Mouse (Mus musculus): ENCODE data around the gene Cd207. TPM values are rescaled to one million over a fixed set of nuclear protein-coding genes. Genes with fewer than 3 reads are reported as not detected.

Gene Cd207
- under 1 TPM; 0.37 to 0.76 TPM for total RNA-seq (2021)
- long read RNA-seq, experiment 1, result 0 reads
- long read RNA-seq, experiment 2, partial matches to known transcripts, result 0 of 1 reads
- long read RNA-seq, experiment 2, other reads (novel, unspliced or antisense), result 0 of 1 reads

DNA sequence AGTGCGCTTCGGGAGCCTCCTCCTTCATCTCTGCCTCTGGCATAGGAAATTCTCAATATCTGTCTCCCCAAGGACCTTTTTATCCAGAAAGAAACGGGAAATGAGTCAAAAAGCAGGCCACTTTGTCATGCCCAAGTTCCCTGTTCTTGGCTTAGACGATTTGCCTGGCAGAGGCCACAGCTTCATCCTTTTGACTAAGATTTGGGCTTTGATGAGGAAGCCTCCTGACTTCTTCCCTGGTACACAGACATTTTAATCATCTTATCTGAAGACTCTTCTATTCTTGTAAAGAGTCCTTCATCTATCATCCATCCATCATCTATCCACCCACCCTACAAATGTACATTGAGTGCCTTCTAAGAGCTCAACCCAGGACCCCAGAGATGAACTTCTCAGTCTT, at the start of gene Cd207:
Cd207 (minus strand) TSS at position 101 of the 400 bp plus-strand sequence.
- intact Hi-C loops (cut with DNase I), result loop anchor here (10.0 kb wide), 1 partner anchor 453 kb away; no protein-coding TSS in a partner anchor
- DNase-seq, result no peak

GRCm38 (mm10) chr6:83727178-83727577, 49.5 kb upstream of the Cd207 start:
- intact Hi-C loops (cut with DNase I), result no loop called here

GRCm38 (mm10) chr6:83722526-83722925, 44.9 kb upstream of the Cd207 start:
- intact Hi-C loops (cut with DNase I), result no loop called here
- no peak for DNase-seq

More at GRCm38 (mm10) chr6:83727178-83727577, 49.5 kb upstream of the Cd207 start:
- no peak for DNase-seq

DNA sequence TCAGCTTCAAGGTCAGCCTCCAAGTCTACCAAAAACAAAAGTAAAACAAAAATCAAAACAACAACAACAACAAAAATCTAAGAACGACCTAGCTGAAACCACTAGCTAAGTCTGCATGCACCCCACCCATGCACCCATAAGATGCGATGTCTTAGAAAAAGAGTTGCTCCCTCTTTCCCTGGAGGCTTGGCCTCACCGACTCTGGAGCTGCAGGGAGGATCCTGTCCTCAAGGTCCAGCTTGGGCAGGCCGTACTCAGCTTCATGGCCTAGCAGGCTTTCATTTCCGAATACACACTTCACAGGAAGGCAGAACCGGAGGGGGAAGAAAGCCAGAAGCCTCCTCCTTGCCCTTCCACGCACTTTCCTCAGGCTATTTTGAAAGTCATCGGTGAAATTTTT, 39.4 kb upstream of the Cd207 start:
- intact Hi-C loops (cut with DNase I), result no loop called here
- DNase-seq, result no peak

DNA sequence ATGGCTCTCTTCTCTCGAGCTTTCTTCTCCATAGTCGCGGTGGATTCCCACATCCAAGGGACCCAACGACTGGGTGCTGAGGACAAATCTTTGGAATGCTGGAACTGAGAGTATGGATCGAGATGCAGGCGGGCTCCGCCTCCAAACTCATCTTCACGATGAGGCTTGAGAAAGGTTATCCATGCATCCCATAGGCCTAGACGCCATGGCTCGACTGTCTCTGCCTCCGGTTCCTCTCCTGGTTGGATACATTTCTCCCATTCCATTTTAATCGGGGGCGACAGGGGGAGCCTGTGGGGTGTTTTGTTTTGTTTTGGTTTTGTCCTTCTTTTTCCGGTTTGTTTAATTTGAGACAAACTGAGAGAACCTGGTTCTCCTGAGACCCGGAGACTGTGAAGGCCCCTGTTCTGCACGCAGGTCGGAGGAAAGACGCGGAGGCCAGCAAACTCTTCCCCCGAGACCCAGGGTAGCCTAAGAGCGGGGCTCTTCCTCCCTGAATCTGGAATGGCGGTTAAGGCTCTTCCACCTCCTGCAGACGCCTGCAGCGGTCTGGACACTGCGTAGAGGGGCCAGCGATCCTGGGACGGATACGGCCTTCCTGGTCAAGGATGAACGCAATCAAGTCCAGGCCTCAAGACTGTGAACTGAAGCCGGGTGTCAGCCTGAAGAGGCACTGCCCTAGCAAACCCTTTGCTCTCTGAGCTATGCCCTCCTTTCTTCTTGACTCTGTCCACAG, 38.0 kb upstream of the Cd207 start:
- no peak for DNase-seq
- intact Hi-C loops (cut with DNase I), result no loop called here

- intact Hi-C loops (cut with DNase I), result no loop called here
- DNase-seq, result peak in 1 of 2 experiments; percentile 21
Observed at GRCm38 (mm10) chr6:83714221-83715123, 36.8 kb upstream of the Cd207 start.

DNA sequence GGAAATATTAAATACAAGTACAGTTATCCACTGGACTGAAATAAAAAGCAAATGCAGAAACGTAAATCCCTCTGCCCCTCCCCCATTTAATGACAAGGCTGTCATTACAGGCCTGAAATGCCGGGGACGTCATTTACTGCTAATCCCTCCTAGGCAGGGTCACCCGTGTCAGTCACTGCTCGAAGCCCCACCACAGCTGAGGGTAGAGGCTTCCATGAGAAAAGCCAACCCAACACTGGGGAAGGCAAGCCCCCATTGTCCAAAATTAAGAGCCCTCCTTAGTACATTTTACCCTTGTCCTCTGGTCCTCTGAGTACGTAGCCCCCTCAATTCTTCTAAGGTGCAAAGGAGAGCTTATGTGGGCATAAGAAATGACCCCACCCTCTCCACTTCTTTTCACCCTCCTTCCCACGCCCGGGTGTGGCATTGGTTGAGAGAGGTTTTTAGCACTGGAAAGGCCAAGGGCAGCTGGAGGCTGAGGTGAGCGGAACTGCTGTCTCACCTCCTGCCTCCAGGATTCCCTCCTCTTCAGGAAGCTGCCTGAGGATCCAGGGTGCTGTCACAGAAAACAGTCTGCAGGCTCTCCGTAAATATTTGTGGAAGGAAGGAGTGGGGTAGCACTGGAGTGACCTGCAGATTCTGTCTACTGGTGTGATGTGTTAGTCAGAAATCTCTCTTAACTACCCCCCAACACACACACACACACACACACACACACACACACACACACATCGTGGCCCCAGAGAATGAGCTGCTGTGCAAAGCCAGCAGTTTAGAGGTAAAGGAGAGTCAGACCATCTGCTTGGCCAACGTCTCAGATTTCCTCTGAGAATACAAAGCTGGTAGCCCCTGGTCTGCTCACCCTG, 35.8 kb upstream of the Cd207 start:
- no peak for DNase-seq
- intact Hi-C loops (cut with DNase I), result no loop called here

DNA sequence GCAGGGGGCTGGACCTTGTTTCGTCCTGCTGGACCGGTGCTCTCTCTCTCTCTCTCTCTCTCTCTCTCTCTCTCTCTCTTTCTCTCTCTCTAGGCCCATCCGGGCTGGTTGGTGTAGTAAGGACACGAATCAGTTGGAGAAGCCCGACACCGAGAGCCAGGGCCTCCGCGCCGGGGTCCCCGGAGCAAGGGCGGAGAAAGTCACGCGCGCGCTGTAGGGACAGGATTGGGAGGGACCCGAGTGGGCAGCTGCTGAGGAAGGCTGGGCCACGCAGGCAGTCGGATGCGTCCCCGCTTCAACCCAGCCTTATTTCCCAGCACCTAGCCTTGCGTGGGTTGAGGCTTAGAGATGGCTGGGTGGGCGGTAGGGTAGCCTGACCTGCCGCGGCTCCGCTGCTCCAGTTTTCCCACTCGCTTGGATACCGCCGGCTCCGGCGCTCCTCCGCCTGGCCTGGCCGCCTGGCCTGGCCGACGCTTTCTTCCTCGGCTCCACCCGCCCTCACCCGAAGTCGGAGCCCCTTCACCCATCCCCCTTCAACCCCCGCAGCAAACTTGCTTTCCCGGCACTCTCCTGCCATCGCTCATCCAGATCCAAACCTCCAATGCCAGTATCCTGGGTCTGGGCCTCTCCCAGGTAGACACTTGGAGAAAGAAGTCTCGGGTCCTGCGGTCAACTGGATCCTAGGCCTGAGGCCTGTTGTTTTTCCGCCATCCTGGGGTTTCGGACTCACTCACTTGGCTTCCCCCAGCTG, 34.2 kb upstream of the Cd207 start:
- intact Hi-C loops (cut with DNase I), result no loop called here

GRCm38 (mm10) chr6:83711067-83711675, 33.5 kb upstream of the Cd207 start, which contains the start of gene Vax2:
Gene Vax2, plus strand, starts transcription at chr6:83711264.
- intact Hi-C loops (cut with DNase I), result no loop called here
- peak; percentile 66 to 68 for DNase-seq

More for the DNA sequence above, 34.2 kb upstream of the Cd207 start:
- DNase-seq, result no peak

DNA sequence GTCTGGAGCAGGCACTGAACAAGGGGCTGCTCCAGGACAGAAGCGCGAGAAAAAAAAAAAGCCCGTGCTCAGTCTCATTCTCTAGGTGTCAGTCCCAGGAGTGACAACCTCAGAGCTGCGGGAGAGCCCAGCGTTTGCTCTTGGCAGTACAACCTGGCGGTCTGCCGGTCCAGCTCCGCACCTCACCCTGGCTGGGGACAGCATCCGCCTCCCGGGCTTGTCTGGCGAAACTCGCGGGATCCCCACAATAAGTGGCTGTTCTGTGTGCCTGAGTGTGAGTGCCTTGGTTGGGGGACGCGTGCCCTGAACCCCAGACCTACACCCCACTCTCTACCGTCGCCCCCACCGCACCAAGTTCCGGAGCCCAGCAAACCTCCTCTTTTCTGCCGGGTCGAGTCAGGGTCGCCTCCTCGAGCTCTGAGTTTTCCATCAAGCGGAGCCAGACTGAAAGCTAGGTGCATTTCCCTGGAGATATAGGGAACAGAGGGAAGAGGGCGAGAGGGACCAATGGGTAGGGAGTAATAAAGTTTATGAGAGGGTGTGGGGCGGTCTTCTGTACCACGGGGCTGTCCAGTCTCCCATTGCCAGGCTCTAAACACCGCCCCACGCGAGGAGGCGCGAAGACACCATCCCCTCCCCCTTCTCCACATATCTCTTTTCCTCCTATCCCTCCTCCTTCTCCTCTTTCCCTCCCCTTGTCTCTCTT, 32.9 kb upstream of the Cd207 start:
- no peak for DNase-seq
- intact Hi-C loops (cut with DNase I), result no loop called here

GRCm38 (mm10) chr6:83707738-83708510, 30.3 kb upstream of the Cd207 start:
- intact Hi-C loops (cut with DNase I), result no loop called here
- DNase-seq, result no peak

DNA sequence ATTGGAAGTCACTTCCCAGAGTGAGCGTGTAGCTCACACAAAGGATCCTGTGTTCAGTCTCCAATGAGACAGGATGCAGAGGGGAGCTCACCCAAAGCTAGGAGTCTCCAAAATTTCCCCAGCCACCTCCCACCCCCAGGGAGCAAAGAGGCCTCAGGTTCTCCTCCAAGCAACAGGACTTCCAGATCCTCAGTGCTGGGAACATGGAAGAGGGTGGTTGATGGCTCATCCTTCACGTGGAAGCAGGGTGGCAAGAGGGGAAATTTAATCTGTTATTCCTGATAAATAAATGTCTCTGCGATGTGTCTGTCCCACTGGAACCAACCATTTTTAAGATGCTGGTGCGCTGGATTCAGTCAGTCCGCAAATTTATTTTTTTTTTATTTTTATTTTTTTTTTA, 27.0 kb upstream of the Cd207 start:
- intact Hi-C loops (cut with DNase I), result no loop called here

DNA sequence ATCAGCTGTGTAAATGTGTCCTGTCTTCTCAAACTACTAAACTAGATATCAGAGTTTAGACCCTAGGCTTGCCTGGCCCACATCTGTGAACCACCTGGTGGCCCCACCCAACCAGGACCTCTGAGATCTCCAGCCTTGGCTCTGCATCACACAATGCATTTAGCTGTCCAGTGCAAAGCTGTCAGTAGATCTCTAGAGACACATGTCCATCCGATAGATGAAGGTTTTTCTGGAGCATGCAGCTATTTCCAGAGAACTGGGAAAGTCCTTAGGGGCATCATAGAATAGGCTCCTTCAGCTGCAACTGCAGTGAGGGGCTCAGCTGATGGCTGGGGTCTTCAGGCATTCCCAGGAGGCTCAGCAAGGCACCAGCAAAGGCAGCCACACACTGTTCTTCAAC, 26.6 kb upstream of the Cd207 start:
- DNase-seq, result no peak
- intact Hi-C loops (cut with DNase I), result no loop called here

More for the DNA sequence above, 27.0 kb upstream of the Cd207 start:
- DNase-seq, result no peak

DNA sequence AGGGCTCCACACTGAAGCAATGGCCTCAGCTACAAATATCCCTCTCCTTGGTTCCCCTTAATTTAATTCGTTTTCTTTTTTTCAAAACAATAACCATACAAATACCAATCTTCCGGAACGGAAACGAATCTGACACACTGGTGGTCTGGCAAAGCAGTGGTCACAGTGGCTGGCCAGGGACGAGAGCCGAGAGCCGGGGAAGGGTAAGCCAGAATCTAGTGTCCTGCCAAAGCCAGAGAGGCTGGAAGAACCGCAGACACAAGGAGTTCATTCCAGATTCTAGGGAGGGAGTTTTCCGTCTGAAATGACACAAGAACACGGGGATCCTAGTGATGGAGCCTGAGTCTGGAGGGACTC, 26.0 kb upstream of the Cd207 start:
- DNase-seq, result no peak

DNA sequence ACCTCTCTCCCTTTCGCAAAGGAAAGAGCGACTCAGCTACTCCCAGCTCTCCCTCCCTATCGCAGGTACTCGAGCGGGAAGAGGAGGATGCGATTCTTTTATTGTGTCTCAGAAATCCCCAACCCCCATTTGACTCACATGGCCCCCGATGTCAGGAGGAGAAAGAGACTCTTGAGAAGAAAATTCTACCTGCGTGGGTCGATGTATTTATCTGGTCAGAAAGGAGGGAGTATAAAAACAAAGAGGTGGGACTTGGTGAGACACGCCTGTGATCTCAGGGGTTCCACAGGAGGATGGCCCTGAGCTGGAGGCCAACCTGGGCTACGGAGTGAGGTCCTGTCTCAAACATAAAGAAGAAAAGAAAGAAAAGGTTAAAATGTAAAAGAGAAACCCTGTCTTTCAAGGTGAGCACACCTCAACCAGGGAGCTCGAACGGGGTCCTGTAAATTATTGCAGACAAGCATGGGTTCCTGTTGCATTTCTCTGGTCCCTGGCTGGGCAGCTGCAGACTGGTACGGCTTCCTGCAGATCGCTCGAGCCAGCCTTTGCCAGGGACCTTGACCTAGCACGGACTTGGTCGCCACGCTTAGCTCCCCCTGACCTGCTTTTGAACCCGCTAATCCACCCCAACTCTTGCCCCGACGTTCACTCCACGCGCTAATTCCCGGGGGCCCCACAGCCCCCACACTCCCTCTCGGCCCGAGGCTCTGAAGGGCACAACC, 25.5 kb upstream of the Cd207 start:
- intact Hi-C loops (cut with DNase I), result no loop called here
- DNase-seq, result no peak

More for the DNA sequence above, 26.0 kb upstream of the Cd207 start:
- intact Hi-C loops (cut with DNase I), result no loop called here

DNA sequence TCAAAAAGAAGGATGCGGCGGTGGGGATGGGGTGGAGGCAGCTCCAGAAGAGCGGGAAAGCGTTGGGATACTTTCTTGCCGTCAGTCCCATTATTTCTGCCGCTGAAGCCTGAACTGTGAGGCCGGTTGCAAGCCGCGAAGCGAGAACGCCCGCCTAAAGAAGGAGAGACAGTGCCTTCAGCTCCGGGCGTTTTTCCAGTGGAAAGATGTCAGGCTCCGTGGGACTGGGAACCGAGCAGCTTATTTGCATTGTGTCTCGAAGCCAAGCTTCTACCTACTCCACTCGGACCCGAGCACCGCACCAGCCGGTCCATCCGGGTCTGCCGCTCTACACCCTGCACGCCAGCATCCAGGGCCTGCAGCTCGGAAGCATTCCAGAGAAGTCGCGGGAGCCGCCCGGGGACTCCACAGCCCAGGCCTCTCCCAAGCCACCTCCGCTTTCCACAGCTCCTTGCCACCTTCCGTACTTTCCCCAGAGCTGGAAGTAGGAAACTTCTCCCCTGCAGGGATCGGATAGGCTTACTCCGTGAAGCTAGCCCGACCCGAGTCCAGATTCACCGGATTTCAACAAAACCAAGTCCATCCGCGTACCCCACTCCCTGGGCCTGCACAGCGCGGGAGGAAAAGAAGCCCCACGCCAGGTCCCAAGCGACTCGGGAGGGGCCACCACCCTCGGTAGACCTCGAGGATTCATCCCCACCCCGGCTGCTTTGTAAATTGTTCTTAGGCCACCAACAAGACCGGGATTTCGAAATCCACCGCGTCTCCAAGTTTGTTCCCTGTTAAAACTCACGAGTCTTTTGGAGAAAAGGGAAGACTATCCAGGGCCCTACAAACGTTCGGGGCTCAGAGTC, 24.7 kb upstream of the Cd207 start:
- intact Hi-C loops (cut with DNase I), result no loop called here
- no peak for DNase-seq

Measured in heart, postnatal 14 days (tissue).